Comparison of ENCODE assay signal across 20 mouse cellular contexts in genomic region chr6:73271546-73272091, GRCm38 (mm10). TPM values are rescaled to one million over a fixed set of nuclear protein-coding genes. Genes with fewer than 3 reads are reported as not detected.
DNase-seq lines count a peak whose midpoint lies in the region.
"Had no signal": no experiment of that assay in that cellular context is flagged by ENCODE, and none has a peak within 500 bp of the region (broad histone marks: within the 10 kb centered on the region; RNA-seq: fewer than 3 reads in every experiment).

No protein-coding gene starts in this region.

- peak; percentile 48 for DNase-seq in retina, adult 2 months (ENCODE audit: low read depth, low spot score)
- no peak for DNase-seq in retina, embryonic 14.5 days (ENCODE audit: low spot score)
- DNase-seq in lung, adult 18-20 months = peak; percentile 66 to 81
- DNase-seq in lung, postnatal 25 days (ENCODE audit: low spot score) = peak; percentile 71
- no peak for DNase-seq in frontal cortex, postnatal 14 days (ENCODE audit: low spot score in 2 of 2)
- DNase-seq in urinary bladder, adult 2 months (ENCODE audit: low spot score) = no peak
- no peak for DNase-seq in adrenal gland, adult 2 months
- DNase-seq: B cell, adult 2 months; embryo, embryonic 11 days; heart, postnatal 10 days; kidney, adult 9 months; kidney, postnatal 36 days; liver, postnatal 0 days; right cerebral cortex, postnatal 25 days; spleen, adult 18-20 months; thymus, postnatal 36 days had no signal

RNA-seq across cellular contexts. Expression of gene Suclg1, which starts 23.4 kb away (rescaled TPM):
- polyA plus RNA-seq in urinary bladder, adult 2 months (2012; rRNA removed) = 140 and 157 TPM in 2 replicates
- total RNA-seq in adrenal gland, adult 2 months (2021) = 100 to 1,000 TPM; 312 to 405 TPM
- 61.3 and 66.1 TPM in 2 replicates for polyA plus RNA-seq in adrenal gland, adult 2 months (2012; rRNA removed)

RNA-seq across cellular contexts. Expression of gene Dnah6, which starts 50.2 kb away (rescaled TPM):
- 0.01 TPM in 2 replicates for polyA plus RNA-seq in urinary bladder, adult 2 months (2012; rRNA removed)
- under 1 TPM in 1 of 2 experiments, not detected in 1; 0.03 TPM for total RNA-seq in adrenal gland, adult 2 months (2021)
- 0.01 and 0.02 TPM in 2 replicates for polyA plus RNA-seq in adrenal gland, adult 2 months (2012; rRNA removed)
- total RNA-seq: granulocyte monocyte progenitor cell, adult 5-6 weeks; MEL had no signal
- polyA plus RNA-seq: embryonic facial prominence, embryonic 13.5 days; limb, embryonic 12.5 days had no signal

Comparison
In these comparisons a context has a peak if more than half of its experiments do, and no peak if none do; other contexts are left out.
1. DNase-seq: peak in retina, adult 2 months (single experiment), lung, adult 18-20 months (2 of 2) and lung, postnatal 25 days (single experiment); none in retina, embryonic 14.5 days (single experiment), frontal cortex, postnatal 14 days (0 of 2), urinary bladder, adult 2 months (single experiment) and adrenal gland, adult 2 months (single experiment).